23 mouse cellular contexts compared by ENCODE assay signal in genomic region chr13:39252591-39252990, GRCm38 (mm10).
DNase-seq lines count a peak whose midpoint lies in the region; ATAC-seq lines count a peak whose summit lies in the region.
"Had no signal": no experiment of that assay in that cellular context is flagged by ENCODE, and none has a peak within 500 bp of the region (broad histone marks: within the 10 kb centered on the region; RNA-seq: fewer than 3 reads in every experiment).

No protein-coding gene starts in this region.

- ATAC-seq in forebrain, embryonic 15.5 days (replicated peaks): no peak
- ATAC-seq: forebrain, embryonic 13.5 days; intestine, embryonic 15.5 days had no signal

- H3K9ac ChIP-seq in forebrain, embryonic 15.5 days (replicated peaks): no peak overlapping the region
- H3K9ac ChIP-seq: embryonic facial prominence, embryonic 12.5 days; forebrain, embryonic 13.5 days; heart, embryonic 15.5 days; hindbrain, embryonic 14.5 days; intestine, embryonic 15.5 days had no signal

- H3K27me3 ChIP-seq in forebrain, embryonic 15.5 days: no peaks in the 10 kb centered on the region
- H3K27me3 ChIP-seq: CH12.LX; embryonic facial prominence, embryonic 12.5 days; forebrain, embryonic 13.5 days; heart, embryonic 15.5 days; intestine, embryonic 15.5 days had no signal

- WGBS in forebrain, embryonic 15.5 days: 97% methylated on average over 3 of the region's 3 CpGs

- no peak overlapping the region for H3K27ac ChIP-seq in forebrain, embryonic 15.5 days (replicated peaks)
- H3K27ac ChIP-seq: embryonic facial prominence, embryonic 12.5 days; forebrain, embryonic 13.5 days; gastrocnemius, adult 2 months; heart, adult 2 months; heart, embryonic 15.5 days; hindbrain, embryonic 14.5 days; intestine, embryonic 15.5 days had no signal

- H3K4me3 ChIP-seq in forebrain, embryonic 15.5 days: no peak overlapping the region
- H3K4me3 ChIP-seq: embryonic facial prominence, embryonic 12.5 days; forebrain, embryonic 13.5 days; gastrocnemius, adult 2 months; heart, adult 2 months; heart, embryonic 15.5 days; intestine, embryonic 15.5 days had no signal

- H3K4me2 ChIP-seq in forebrain, embryonic 15.5 days (replicated peaks): no peak overlapping the region
- H3K4me2 ChIP-seq: embryonic facial prominence, embryonic 12.5 days; forebrain, embryonic 13.5 days; heart, embryonic 11.5 days; heart, embryonic 15.5 days; hindbrain, embryonic 14.5 days; intestine, embryonic 15.5 days had no signal

- no peaks in the 10 kb centered on the region for H3K9me3 ChIP-seq in forebrain, embryonic 15.5 days
- H3K9me3 ChIP-seq: embryonic facial prominence, embryonic 12.5 days; forebrain, embryonic 13.5 days; heart, embryonic 15.5 days; intestine, embryonic 15.5 days had no signal

- DNase-seq in adrenal gland, postnatal 25 days: peak; percentile 7
- DNase-seq in adrenal gland, adult 18-20 months (ENCODE audit: low spot score in 2 of 2): no peak
- DNase-seq in 3134 (ENCODE audit: extremely low read depth, insufficient read length, low spot score) (peak; percentile 36), 3T3-L1 (ENCODE audit: low read depth, low spot score) (peak; percentile 85)
- DNase-seq in adrenal gland, postnatal 36 days: peak; percentile 22 to 25
- no peak for DNase-seq in ovary, postnatal 36 days (ENCODE audit: low spot score)
- no peak for DNase-seq in lung, postnatal 4 days
- DNase-seq: cerebellum, adult 11-12 months; cerebellum, adult 9-10 months; cerebellum, postnatal 25 days; gastrocnemius, adult 2 months; gastrocnemius, postnatal 36 days; heart, adult 2 months; heart, postnatal 14 days; kidney, adult 18-20 months had no signal

- no peaks in the 10 kb centered on the region for H3K4me1 ChIP-seq in forebrain, embryonic 15.5 days
- H3K4me1 ChIP-seq: embryonic facial prominence, embryonic 12.5 days; intestine, embryonic 15.5 days had no signal

- no peaks in the 10 kb centered on the region for H3K36me3 ChIP-seq in forebrain, embryonic 15.5 days
- H3K36me3 ChIP-seq: embryonic facial prominence, embryonic 12.5 days; heart, embryonic 15.5 days; intestine, embryonic 15.5 days had no signal

Comparison
In these comparisons a context has a peak if more than half of its experiments do, and no peak if none do; other contexts are left out.
1. DNase-seq: peak in adrenal gland, postnatal 25 days (single experiment), 3134 (single experiment), 3T3-L1 (single experiment) and adrenal gland, postnatal 36 days (2 of 2); none in adrenal gland, adult 18-20 months (0 of 2), ovary, postnatal 36 days (single experiment) and lung, postnatal 4 days (0 of 2).